Mouse (Mus musculus): ENCODE measurements around the gene Gm28043. TPM values are rescaled to one million over a fixed set of nuclear protein-coding genes. Genes with fewer than 3 reads are reported as not detected.

Gene Gm28043
- polyA plus RNA-seq (2012; rRNA removed): 3.0 and 3.3 TPM in 2 replicates

GRCm38 (mm10) chr17:29614115-29615023 is at the start of gene Gm28043, which contains the start of gene Rnf8:
Gene Gm28043, plus strand, starts transcription at chr17:29614876.
Gene Rnf8, plus strand, starts transcription at chr17:29614790.
- H3K4me1 ChIP-seq (ENCODE audit: control insufficient read depth, insufficient read depth, low read length): peaks cover 13% of the 10 kb centered on the region
- H3K27ac ChIP-seq (ENCODE audit: insufficient read depth, low read length): 0 out of 2 replicates have a peak within 1 kb of the TSS, but pooled peaks have one; percentile 46
- TF ChIP-seq CTCF (IDR thresholded peaks at IDR 0.05; ENCODE audit: extremely low read depth, insufficient read depth, low read length) (peak; percentile 43; the same call in 1 of the 2 replicates), POLR2A (IDR thresholded peaks at IDR 0.05; ENCODE audit: extremely low read depth, insufficient read depth, low read length) (peak; percentile 76)
- H3K4me3 ChIP-seq (ENCODE audit: insufficient read depth, low read length): peak within 1 kb of the TSS; percentile 61

DNA sequence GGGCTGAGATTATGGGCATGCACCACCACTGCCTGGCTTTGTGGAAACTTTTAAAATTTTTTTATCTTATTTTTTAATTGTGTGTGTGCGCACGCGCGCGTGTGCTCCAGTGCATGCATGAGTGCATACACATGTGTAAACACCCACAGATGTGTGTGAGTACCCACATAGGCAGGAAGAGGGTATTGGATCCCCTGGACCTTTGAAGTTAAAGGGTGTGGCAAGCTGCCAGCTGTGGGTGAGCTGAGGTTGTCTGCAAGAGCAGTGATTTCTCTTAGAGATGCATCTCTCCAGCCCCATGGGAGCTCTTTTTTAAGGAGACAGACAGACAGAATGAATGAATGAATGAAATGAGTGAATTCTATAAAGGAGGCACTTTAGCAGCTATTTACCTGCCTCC is 49.2 kb upstream of the Gm28043 start:
- Histone ChIP-seq H3K4me1 (ENCODE audit: control insufficient read depth, insufficient read depth, low read length) (no peaks in the 10 kb centered on the region), H3K27ac (ENCODE audit: insufficient read depth, low read length) (no peak overlapping the region), H3K4me3 (ENCODE audit: insufficient read depth, low read length) (no peak overlapping the region)
- TF ChIP-seq CTCF (IDR thresholded peaks at IDR 0.05; ENCODE audit: extremely low read depth, insufficient read depth, low read length): no peak

GRCm38 (mm10) chr17:29568435-29568834 is 46.2 kb upstream of the Gm28043 start:
- H3K4me1 ChIP-seq (ENCODE audit: control insufficient read depth, insufficient read depth, low read length): no peaks in the 10 kb centered on the region
- TF ChIP-seq POLR2A (IDR thresholded peaks at IDR 0.05; ENCODE audit: extremely low read depth, insufficient read depth, low read length) (no peak), CTCF (IDR thresholded peaks at IDR 0.05; ENCODE audit: extremely low read depth, insufficient read depth, low read length) (no peak)
- no peak overlapping the region for H3K27ac ChIP-seq (ENCODE audit: insufficient read depth, low read length)
- no peak overlapping the region for H3K4me3 ChIP-seq (ENCODE audit: insufficient read depth, low read length)

GRCm38 (mm10) chr17:29569831-29570230 is 44.8 kb upstream of the Gm28043 start:
- TF ChIP-seq POLR2A (IDR thresholded peaks at IDR 0.05; ENCODE audit: extremely low read depth, insufficient read depth, low read length): no peak
- no peak for TF ChIP-seq CTCF (IDR thresholded peaks at IDR 0.05; ENCODE audit: extremely low read depth, insufficient read depth, low read length)
- Histone ChIP-seq H3K4me1 (ENCODE audit: control insufficient read depth, insufficient read depth, low read length) (no peaks in the 10 kb centered on the region), H3K27ac (ENCODE audit: insufficient read depth, low read length) (no peak overlapping the region), H3K4me3 (ENCODE audit: insufficient read depth, low read length) (no peak overlapping the region)

- peaks cover 2% of the 10 kb centered on the region; the same call in 1 of the 2 replicates for H3K4me1 ChIP-seq (ENCODE audit: control insufficient read depth, insufficient read depth, low read length)
- no peak overlapping the region for H3K27ac ChIP-seq (ENCODE audit: insufficient read depth, low read length)
These were observed 35.0 kb upstream of the Gm28043 start for GRCm38 (mm10) chr17:29579579-29580126.

GRCm38 (mm10) chr17:29583569-29583968 is 31.1 kb upstream of the Gm28043 start:
- TF ChIP-seq POLR2A (IDR thresholded peaks at IDR 0.05; ENCODE audit: extremely low read depth, insufficient read depth, low read length): no peak
- H3K27ac ChIP-seq (ENCODE audit: insufficient read depth, low read length): no peak overlapping the region
- H3K4me3 ChIP-seq (ENCODE audit: insufficient read depth, low read length): no peak overlapping the region
- H3K4me1 ChIP-seq (ENCODE audit: control insufficient read depth, insufficient read depth, low read length): no peaks in the 10 kb centered on the region

More at GRCm38 (mm10) chr17:29579579-29580126, 35.0 kb upstream of the Gm28043 start:
- H3K4me3 ChIP-seq (ENCODE audit: insufficient read depth, low read length): no peak overlapping the region
- TF ChIP-seq CTCF (IDR thresholded peaks at IDR 0.05; ENCODE audit: extremely low read depth, insufficient read depth, low read length): no peak
- no peak for TF ChIP-seq POLR2A (IDR thresholded peaks at IDR 0.05; ENCODE audit: extremely low read depth, insufficient read depth, low read length)

- H3K27ac ChIP-seq (ENCODE audit: insufficient read depth, low read length): no peak overlapping the region
- H3K4me3 ChIP-seq (ENCODE audit: insufficient read depth, low read length): no peak overlapping the region
- H3K4me1 ChIP-seq (ENCODE audit: control insufficient read depth, insufficient read depth, low read length): no peaks in the 10 kb centered on the region
- TF ChIP-seq CTCF (IDR thresholded peaks at IDR 0.05; ENCODE audit: extremely low read depth, insufficient read depth, low read length): no peak
- no peak for TF ChIP-seq POLR2A (IDR thresholded peaks at IDR 0.05; ENCODE audit: extremely low read depth, insufficient read depth, low read length)
These were observed 30.4 kb upstream of the Gm28043 start for GRCm38 (mm10) chr17:29584306-29584705.

DNA sequence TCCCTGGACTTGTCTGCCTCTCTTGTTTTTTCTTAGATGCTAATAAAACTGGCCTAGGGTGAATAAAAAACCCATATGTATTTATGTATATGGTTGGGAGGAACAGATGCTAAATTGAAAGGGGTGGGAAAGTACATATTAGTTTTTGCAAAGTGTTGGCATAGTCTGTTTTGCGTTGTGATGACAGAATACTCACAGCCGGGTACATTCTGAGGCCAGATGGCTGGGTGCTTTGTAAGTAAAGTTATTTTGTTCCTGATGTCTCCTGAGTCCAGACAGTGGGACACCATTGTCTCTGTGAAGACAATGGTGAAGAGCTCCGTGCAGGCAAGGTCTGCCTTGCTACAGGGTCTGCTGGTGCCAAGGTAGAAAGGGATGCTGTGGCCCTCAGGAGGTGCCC is 29.9 kb upstream of the Gm28043 start:
- Histone ChIP-seq H3K4me3 (ENCODE audit: insufficient read depth, low read length) (no peak overlapping the region), H3K27ac (ENCODE audit: insufficient read depth, low read length) (no peak overlapping the region), H3K4me1 (ENCODE audit: control insufficient read depth, insufficient read depth, low read length) (peaks cover under 1% of the 10 kb centered on the region; the same call in 1 of the 2 replicates)
- TF ChIP-seq CTCF (IDR thresholded peaks at IDR 0.05; ENCODE audit: extremely low read depth, insufficient read depth, low read length): no peak
- TF ChIP-seq POLR2A (IDR thresholded peaks at IDR 0.05; ENCODE audit: extremely low read depth, insufficient read depth, low read length): no peak

DNA sequence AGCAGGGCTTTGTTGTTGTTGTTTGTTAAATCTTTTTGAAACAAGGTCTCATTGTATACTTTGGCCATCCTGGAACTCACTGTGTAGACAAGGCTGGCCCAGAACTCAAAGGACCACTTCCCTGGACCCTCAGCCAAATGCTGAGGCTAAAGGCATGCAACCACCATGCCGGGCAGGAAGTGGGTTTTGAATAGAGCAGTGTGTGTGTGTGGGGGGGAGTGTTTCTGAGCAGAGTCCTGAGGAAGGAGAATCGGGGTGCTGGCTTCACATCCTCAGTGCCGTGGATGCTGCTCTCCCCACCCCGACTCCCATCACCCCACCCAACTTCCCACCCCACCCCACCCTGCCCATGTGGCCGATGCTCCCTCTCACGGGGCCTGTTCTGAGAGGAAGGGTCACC is 29.2 kb upstream of the Gm28043 start:
- TF ChIP-seq POLR2A (IDR thresholded peaks at IDR 0.05; ENCODE audit: extremely low read depth, insufficient read depth, low read length) (no peak), CTCF (IDR thresholded peaks at IDR 0.05; ENCODE audit: extremely low read depth, insufficient read depth, low read length) (no peak)

More for the DNA sequence above, 29.2 kb upstream of the Gm28043 start:
- H3K4me3 ChIP-seq (ENCODE audit: insufficient read depth, low read length): no peak overlapping the region
- H3K4me1 ChIP-seq (ENCODE audit: control insufficient read depth, insufficient read depth, low read length): peaks cover 1% of the 10 kb centered on the region; the same call in 1 of the 2 replicates
- H3K27ac ChIP-seq (ENCODE audit: insufficient read depth, low read length): no peak overlapping the region

Measured in cortical plate, adult 2 months (tissue).